Mouse (Mus musculus): ENCODE results near the gene Asb9.

The Asb9 gene

GRCm38 (mm10) chrX:164505709-164506498 lies at the start of gene Asb9:
Gene Asb9, plus strand, starts transcription at chrX:164506327.
- DNase-seq (ENCODE audit: low spot score), result peak; percentile 10

GRCm38 (mm10) chrX:164459205-164459878 lies 46.8 kb upstream of the Asb9 start:
- peak; percentile 6 for DNase-seq (ENCODE audit: low spot score)

- no peak for DNase-seq (ENCODE audit: low spot score)
Observed at GRCm38 (mm10) chrX:164502258-164502657, 3.9 kb upstream of the Asb9 start.

DNA sequence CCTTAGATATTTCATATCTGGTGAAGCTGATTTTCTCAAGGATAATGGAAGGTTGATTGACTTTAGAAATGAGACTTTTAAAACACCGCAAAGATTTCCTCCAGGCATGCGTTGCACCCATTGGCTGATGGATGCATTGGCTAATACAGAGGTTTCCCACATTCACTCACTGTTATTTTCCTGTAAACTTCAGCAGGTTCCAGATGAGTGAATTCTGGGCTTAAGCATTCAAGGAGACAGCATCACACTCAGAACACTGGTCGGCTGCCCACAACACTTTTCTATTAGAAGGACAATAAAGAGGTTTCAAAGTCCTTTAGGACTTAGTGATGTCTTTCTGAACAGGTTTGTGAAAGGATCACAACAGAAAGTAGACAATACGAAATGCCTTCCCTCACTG lies 941 bp downstream of the Asb9 start:
- DNase-seq (ENCODE audit: low spot score), result no peak

DNA sequence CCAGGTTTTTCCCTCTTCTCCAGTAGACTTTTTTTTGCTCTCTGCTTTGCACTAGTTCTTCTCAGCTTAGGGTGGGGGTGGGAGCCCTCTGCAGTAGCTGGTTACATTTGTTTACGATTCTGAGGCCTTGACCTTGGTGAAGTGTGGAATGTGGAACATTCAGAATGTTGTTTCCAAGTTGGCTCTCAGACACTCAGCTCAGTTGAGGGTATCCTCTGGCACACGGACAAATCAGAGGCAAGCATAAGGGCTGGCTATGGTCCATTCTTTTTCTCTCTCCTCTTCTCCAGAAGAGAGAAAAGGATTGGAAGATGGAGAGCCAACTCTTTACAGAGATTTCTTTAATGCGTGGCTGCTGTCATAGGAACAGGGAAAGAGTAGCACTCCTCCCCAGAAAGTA lies 2.6 kb downstream of the Asb9 start:
- no peak for DNase-seq (ENCODE audit: low spot score)

DNA sequence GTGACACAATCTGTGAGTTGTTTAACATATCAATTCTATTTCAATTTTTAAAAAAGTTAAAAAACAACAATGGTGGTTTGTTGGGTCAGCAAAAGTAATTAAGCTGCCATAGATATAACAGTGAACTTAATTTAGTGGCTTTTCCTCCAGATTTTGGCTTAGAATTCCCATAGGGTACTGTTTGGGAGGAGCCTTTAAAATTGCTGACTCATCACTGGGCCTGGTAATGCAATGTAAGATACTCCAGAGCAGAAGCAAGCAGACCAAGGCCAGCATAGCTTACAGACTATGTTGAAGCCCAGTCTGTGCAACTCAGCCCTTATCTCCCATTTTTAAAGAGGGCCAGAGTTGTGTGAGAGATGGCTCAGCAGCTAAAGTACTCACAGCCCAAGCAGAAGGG lies 16.0 kb downstream of the Asb9 start:
- DNase-seq (ENCODE audit: low spot score), result no peak

GRCm38 (mm10) chrX:164526566-164526965 lies 20.4 kb downstream of the Asb9 start:
- no peak for DNase-seq (ENCODE audit: low spot score)

DNA sequence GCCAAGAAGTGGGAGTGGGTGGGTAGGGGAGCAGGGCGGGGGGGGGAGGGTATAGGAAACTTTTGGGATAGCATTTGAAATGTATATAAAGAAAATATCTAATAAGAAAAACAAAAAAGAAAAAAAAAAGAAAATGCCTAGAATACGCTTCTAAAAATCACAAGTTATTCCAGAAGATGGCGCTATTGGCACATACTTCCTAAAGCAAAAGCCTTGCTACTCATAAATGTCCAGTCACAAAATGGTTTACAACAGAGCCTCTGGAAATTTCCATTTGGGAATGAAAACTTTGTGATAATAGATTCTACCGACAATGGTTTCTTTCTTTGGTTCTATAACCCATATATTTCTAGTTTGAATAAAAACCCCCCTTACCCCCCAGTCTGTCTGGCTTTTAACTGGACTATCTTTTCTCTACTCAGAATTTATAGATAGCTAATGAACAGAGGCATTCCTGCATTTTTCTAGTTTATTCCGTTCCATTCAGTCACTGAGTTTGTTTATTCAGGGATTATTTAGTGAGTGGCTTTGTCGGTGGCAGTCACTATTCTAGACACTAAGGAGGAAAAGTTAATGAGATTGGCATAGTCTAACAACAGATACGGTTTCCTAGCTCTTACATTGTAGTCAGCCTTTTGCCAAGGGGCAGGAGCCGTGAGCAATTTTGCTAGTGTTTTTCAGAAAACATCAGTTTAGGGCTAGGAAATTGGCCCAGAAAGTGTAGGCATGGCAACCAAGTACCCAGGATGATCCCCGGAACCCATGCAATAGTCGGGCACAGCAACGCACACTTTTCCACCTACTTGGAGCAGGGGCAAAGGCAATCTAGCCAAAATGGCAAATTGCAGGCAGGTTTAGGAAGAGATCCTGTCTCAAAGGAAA lies 35.5 kb downstream of the Asb9 start:
- DNase-seq (ENCODE audit: low spot score), result peak; percentile 69

- DNase-seq (ENCODE audit: low spot score), result no peak
Observed at GRCm38 (mm10) chrX:164570195-164570594, 64.1 kb downstream of the Asb9 start.

DNA sequence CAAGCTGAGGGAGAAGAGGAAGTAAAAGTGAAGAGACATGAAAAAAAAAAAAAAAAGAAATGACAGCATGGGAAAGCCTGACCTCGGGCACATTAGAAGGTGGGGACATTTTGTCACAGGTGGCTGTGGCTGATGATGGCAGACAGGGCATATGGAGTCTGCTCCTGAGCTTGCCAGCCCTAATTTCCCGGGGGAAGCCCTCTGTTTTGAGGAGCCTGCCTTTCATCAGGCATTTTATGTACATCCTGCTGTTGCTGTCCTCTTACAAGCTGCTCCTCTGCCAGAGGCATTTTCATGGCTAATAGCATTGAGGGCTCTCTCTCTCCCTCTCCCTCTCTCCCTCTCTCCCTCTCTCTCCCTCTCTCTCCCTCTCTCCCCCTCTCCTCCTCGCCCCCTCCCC lies 70.8 kb downstream of the Asb9 start:
- DNase-seq (ENCODE audit: low spot score), result no peak

All from embryo, embryonic 10 days (tissue).